Mouse (Mus musculus): Measurements from ENCODE around the gene Akr1c6. TPM values are rescaled to one million over a fixed set of nuclear protein-coding genes. Genes with fewer than 3 reads are reported as not detected.
"Not testable (repeated sequence)": the region's sequence is repeated elsewhere in the genome, so short reads cannot be mapped to it uniquely, and the experiment has no call there.

The Akr1c6 gene
- total RNA-seq (2021) = 10 to 100 TPM in 1 of 2 experiments, under 1 TPM in 1; 0.56 to 15.0 TPM
- long read RNA-seq, experiment 1, transcript Akr1c6-201 (9 exons, 1,396 nt) = major isoform, 17 of 18 reads
- long read RNA-seq, experiment 1, partial matches to known transcripts = 1 of 18 reads
- long read RNA-seq, experiment 1, other reads (novel, unspliced or antisense) = 0 of 18 reads
- long read RNA-seq, experiment 2, partial matches to known transcripts = 0 of 1 reads
- long read RNA-seq, experiment 2, other reads (novel, unspliced or antisense) = 0 of 1 reads

DNA sequence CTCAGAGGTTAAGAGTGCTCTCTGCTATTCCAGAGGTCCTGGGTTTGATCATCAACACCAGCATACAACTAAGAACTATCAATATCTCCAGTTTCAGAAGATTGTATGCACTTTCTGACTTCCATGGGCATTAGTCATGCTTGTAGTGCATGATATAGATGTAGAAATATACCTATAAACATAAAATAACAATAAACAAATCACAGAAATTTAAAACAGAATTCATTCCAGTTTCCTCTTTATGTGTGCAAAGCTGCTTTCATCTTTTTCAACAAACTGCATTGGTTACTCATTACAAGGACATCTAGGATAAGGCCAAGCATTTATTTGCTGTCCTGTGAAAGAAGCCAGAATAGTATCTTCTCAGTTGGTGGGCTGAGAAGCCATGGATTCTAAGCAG lies at the start of gene Akr1c6:
Gene Akr1c6, plus strand, starts transcription at position 301 of the 400 bp plus-strand sequence.
- DNase-seq (ENCODE audit: low spot score in 2 of 2) = no peak

DNA sequence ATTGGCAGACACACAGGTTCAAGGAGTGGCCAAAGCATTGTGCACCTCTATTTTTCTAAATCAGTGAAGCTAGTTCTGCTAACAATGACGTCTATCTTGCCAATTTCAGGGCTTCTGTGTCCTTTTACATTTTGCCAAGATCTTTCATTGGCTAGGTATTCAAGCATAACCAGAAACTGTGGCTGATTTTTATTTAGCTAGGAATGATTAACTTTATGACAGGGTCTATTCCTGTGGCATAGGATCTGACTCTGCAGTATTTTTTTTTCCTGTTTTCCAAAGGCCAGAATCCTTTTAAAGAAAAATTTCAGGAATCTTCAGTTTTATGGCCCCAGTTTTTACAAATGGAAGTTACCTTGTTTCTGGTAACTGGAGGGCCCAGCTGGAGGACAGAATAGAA lies 49.2 kb upstream of the Akr1c6 start:
- no peak for DNase-seq (ENCODE audit: low spot score in 2 of 2)

DNA sequence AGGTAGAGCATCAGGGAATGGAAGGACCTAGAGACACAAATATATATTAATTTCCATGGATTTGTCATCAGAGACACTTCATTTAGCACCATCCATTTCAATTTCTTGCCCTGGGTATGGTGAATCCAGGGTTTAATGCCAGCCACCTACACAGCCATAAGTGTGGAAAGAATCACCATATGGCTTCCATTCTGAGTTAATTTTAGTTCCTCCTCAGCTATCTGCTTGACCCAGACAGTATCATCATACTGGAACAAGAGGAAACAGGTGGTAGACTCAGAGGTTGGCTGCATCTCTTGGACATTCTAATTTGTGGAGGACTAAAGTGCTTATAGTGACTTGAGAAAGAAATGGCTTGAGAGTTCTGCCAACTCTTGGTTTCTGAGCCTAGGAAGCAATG lies 48.6 kb upstream of the Akr1c6 start:
- DNase-seq (ENCODE audit: low spot score in 2 of 2) = no peak

GRCm38 (mm10) chr13:4388762-4389446 lies 45.2 kb upstream of the Akr1c6 start:
- no peak for DNase-seq (ENCODE audit: low spot score in 2 of 2)

- not testable (repeated sequence) for DNase-seq (ENCODE audit: low spot score in 2 of 2)
Measured at GRCm38 (mm10) chr13:4400360-4400759, 33.7 kb upstream of the Akr1c6 start.

DNA sequence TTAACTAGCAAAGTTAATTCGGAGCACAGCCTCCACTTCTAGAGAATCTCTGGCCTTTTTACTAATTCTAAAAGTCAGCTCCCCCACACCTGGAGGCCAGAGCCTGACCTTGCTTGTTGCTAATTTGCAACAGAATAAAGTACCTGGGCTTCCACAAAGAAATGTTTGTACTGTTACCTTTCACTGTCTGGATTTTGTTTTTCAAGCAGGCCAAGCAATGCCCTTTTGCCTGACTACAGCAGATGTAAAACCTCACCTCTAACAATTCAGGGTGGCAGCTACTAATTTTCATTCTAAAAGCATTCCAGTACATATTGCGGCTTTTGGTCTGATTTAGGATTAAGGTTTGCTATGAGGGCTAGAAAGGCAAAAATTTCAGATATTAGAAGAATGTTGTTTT lies 33.3 kb upstream of the Akr1c6 start:
- no peak for DNase-seq (ENCODE audit: low spot score in 2 of 2)

- no peak for DNase-seq (ENCODE audit: low spot score in 2 of 2)
Measured at GRCm38 (mm10) chr13:4402221-4402620, 31.9 kb upstream of the Akr1c6 start.

GRCm38 (mm10) chr13:4404726-4405125 lies 29.4 kb upstream of the Akr1c6 start:
- no peak for DNase-seq (ENCODE audit: low spot score in 2 of 2)

DNA sequence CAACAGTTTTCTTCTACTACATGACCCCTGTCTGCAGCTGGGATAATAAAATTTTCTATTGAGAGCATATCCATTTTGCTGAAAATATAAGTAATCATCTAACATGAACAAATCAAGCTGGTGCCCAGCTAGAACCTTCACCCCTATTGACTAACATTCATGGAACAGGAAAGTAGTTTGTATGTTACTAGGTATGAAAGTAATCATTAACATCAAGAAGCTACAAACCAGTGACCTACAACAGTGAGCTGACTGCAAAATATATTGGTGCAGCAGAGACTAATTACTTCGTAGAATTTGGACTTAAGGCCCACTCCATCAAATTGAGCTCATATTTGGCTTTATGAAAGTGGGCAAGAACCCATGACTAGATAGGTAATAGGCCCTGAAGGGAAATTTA lies 27.3 kb upstream of the Akr1c6 start:
- DNase-seq (ENCODE audit: low spot score in 2 of 2) = no peak

DNA sequence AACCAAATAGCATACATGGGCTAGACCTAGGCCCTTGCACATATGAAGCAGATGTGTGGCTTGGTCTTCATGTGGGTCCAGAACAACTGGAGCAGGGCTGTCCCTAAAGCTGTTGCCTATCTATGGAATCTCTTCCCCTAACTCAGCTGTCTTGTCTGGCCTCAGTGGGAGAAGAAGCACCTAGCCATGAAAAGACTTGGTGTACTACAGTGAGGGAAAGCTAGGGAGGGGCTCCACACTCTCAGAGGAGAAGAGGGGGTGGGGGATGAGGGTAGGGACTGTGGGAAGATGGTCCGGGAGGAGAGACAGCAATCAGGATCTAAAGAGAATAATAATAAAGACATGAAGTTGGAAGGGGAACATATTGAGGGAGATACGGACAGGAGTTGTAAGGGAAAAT lies 5.5 kb upstream of the Akr1c6 start:
- DNase-seq (ENCODE audit: low spot score in 2 of 2) = no peak

- no peak for DNase-seq (ENCODE audit: low spot score in 2 of 2)
Measured at GRCm38 (mm10) chr13:4429034-4429433, 5.1 kb upstream of the Akr1c6 start.

GRCm38 (mm10) chr13:4431129-4431528 lies 3.0 kb upstream of the Akr1c6 start:
- no peak for DNase-seq (ENCODE audit: low spot score in 2 of 2)

- no peak for DNase-seq (ENCODE audit: low spot score in 2 of 2)
Measured at GRCm38 (mm10) chr13:4465641-4466040, 31.5 kb downstream of the Akr1c6 start.

DNA sequence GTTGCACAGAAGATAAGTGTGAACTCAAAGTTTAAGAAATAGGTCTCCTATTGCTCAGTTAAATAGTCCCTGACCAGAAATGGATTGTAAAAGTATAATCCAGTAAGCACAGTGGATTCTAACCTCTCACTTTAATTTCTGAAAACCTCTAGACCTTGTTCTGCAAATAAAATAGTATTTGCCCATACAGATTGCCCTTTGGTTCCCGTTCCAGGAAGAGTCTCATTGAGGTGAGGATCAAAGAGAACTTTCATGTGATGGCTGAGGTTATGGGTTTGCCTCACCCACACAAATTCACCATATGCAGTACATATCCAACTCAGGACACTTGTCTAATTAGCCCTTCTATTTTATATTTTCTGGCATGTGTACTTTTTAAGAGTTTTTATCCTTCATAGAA lies 33.8 kb downstream of the Akr1c6 start:
- DNase-seq (ENCODE audit: low spot score in 2 of 2) = no peak

Other genes with a start within 250 kb of the Akr1c6 start
- 10 to 100 TPM; 17.4 to 21.2 TPM for gene Akr1c13, start 243.2 kb upstream of the Akr1c6 start, total RNA-seq (2021)
- 1 to 10 TPM; 3.1 to 7.4 TPM for gene Akr1c19, start 205.6 kb upstream of the Akr1c6 start, total RNA-seq (2021)
- gene Akr1c12, start 154.9 kb upstream of the Akr1c6 start, total RNA-seq (2021) = 1 to 10 TPM in 1 of 2 experiments, under 1 TPM in 1; 0.92 to 2.0 TPM
- gene Akr1c20, start 89.0 kb downstream of the Akr1c6 start, total RNA-seq (2021) = 1 to 10 TPM; 1.5 to 7.3 TPM
- gene Akr1c21, start 139.8 kb downstream of the Akr1c6 start, total RNA-seq (2021) = under 1 TPM in 1 of 2 experiments, not detected in 1; 0.62 TPM
- 10 to 100 TPM; 30.9 to 31.9 TPM for gene Akr1e1, start 174.9 kb downstream of the Akr1c6 start, total RNA-seq (2021)